Mouse (Mus musculus) lung, postnatal 0 days (tissue): Measurements from ENCODE around the gene Dennd1c. TPM values are rescaled to one million over a fixed set of nuclear protein-coding genes. Genes with fewer than 3 reads are reported as not detected.

Source experiments
- ATAC-seq: fragments of 200-750 bp; cut with Nextera tagmentation; 2 replicates; pipeline ENCODE4 v1.8.0; 2017; ENCODE audit warnings: moderate library complexity
- DNase-seq: peaks from one replicate; pipeline ENCODE4 v3.0.0-alpha.2; 2016; ENCODE audit warnings: low spot score
- H3K27ac ChIP-seq: fragments of 300-500 bp; sonication (generic); 2 replicates; pipeline ENCODE4 v1.5.1; 2014; ENCODE audit warnings: antibody characterized with exemption, mild to moderate bottlenecking, low read length, mixed read lengths
- H3K27me3 ChIP-seq: fragments of 300-500 bp; sonication (generic); replicated peaks from 2 replicates; pipeline ENCODE4 v1.6.1; 2014; ENCODE audit warnings: low read length, mixed read lengths; ENCODE audit not compliant: insufficient read depth
- H3K36me3 ChIP-seq: fragments of 300-500 bp; sonication (generic); 2 replicates; pipeline ENCODE4 v1.6.1; 2014; ENCODE audit warnings: low read length, mixed read lengths; ENCODE audit not compliant: insufficient read depth
- H3K4me1 ChIP-seq: fragments of 300-500 bp; sonication (generic); 2 replicates; pipeline ENCODE4 v1.6.1; 2014; ENCODE audit warnings: antibody characterized with exemption, low read depth, low read length, mixed read lengths; ENCODE audit not compliant: insufficient read depth
- H3K4me2 ChIP-seq: fragments of 300-500 bp; sonication (generic); replicated peaks from 2 replicates; pipeline ENCODE4 v1.6.1; 2014; ENCODE audit warnings: low read depth, mild to moderate bottlenecking, low read length, moderate library complexity, mixed read lengths
- H3K4me3 ChIP-seq: fragments of 300-500 bp; sonication (generic); 2 replicates; pipeline ENCODE4 v1.5.1; 2014; ENCODE audit warnings: low read depth, low read length
- H3K9ac ChIP-seq: fragments of 300-500 bp; sonication (generic); replicated peaks from 2 replicates; pipeline ENCODE4 v1.6.1; 2014; ENCODE audit warnings: low read depth, mild to moderate bottlenecking
- H3K9me3 ChIP-seq: fragments of 300-500 bp; sonication (generic); 2 replicates; pipeline ENCODE4 v1.6.1; 2016; ENCODE audit warnings: low read length, mixed read lengths
- CTCF ChIP-seq: IDR thresholded peaks from 2 replicates; pipeline ENCODE4 v1.5.1; 2016; ENCODE audit warnings: antibody characterized with exemption, mild to moderate bottlenecking
- EP300 ChIP-seq: IDR thresholded peaks from 2 replicates; pipeline ENCODE4 v1.6.1; 2016; ENCODE audit warnings: antibody characterized with exemption, mild to moderate bottlenecking, control low read depth
- WGBS: fragments of 180-500 bp; shearing (Covaris S2); extraction: QIAGEN DNeasy Blood & Tissue Kit; methylation state at CpG from one replicate; pipeline ENCODE4 v1.1.7; 2014; 5-methylcytosine and 5-hydroxymethylcytosine counted together
- polyA plus RNA-seq: library from polyadenylated mRNA; unstranded; fragments of >200 nt; fragmentation: Nextera tagmentation; extraction: Ambion mirVana; gene quantifications from 2 replicates; pipeline ENCODE4 v1.2.1, GENCODE M21; 2015

The Dennd1c gene
- polyA plus RNA-seq, 1 experiment from 2014 or later = 6.0 TPM

DNA sequence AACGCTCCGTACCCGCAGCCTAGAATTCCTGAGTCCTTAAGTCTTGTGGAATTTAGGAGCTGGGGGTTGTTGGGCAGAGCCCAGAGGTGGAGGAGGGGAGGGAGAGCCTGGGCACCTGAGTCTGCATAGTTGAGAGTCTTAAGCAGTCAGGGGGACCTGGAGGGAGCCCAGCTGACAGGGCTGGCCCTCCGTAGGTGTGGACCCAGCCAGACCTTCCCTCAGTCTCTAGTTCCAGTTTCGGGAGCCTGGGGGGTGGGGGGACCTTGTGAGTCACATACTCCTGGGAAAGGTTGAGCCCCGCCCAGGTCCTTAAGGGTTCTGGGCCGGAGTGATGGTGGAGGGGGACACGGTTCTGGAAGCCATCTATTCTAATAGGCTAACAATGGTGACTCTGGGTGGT is 15.3 kb downstream of the Dennd1c start:
- 11% methylated on average over 8 of the region's 8 CpGs for WGBS
- DNase-seq (peak; percentile 64), ATAC-seq (peak; percentile 14)
- no peaks in the 10 kb centered on the region for H3K4me1 ChIP-seq
- peak overlapping the region; percentile 55; the same call in 1 of the 2 replicates for H3K4me3 ChIP-seq
- peaks cover 13% of the 10 kb centered on the region; the same call in 1 of the 2 replicates for H3K27me3 ChIP-seq
- H3K9ac ChIP-seq = no peak overlapping the region
- no peaks in the 10 kb centered on the region for H3K9me3 ChIP-seq
- no peaks in the 10 kb centered on the region for H3K36me3 ChIP-seq
- TF ChIP-seq CTCF (no peak), EP300 (no peak)
- peak overlapping the region; percentile 95 for H3K27ac ChIP-seq
- peak overlapping the region; percentile 54 for H3K4me2 ChIP-seq

DNA sequence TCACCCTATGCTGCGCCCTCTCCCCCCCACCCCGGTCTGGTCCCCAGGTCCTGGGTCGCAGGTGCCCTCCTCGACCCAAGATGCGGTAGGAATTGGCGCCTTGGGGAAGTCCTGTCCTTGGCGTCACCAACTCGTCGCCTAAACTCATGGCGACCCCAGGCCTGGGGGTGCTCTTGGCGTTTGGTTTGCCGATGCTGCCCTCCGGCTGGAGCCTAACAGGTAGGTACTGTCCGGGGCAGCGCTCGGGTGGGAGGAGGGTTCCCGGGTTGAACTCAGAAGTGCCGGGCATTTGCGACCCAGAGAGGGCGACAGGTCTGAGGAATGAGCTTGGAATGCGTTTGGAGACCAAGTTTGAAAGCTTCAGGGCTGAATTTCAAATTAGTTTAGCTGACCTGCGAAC is 15.8 kb downstream of the Dennd1c start:
- Histone ChIP-seq H3K27ac (peak overlapping the region; percentile 95), H3K9ac (peak overlapping the region; percentile 68)

DNA sequence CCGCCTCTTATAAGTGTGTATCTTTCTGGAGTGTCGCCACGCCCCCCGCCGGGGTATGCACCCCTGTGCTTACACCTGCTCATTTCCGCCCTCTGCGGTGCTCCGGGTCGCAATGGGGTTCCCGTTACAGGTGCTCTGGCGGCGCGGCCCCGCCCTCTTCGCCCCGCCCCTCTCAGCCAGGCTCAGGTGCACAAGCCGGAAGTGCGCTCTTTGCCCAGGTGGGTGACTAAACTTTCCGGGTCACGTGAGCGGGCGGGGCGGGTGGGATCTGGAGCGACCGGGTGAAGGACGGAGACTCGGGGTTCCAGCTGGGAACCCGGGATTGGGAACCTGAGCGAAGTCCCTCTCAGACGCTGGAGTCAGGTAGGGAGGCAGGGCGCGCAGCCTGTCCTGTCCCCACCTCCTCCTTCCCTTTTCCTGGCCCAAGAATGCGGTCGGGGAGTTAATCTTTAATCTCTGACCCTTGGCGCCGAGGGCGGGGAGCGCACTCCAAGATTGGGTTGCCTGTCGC is 16.2 kb downstream of the Dennd1c start:
- under 1% methylated on average over 38 of the region's 39 CpGs for WGBS
- no peaks in the 10 kb centered on the region for H3K9me3 ChIP-seq
- no peaks in the 10 kb centered on the region for H3K36me3 ChIP-seq
- DNase-seq (peak; percentile 89), ATAC-seq (peak; percentile 66)
- peak overlapping the region; percentile 54 for H3K4me2 ChIP-seq
- H3K9ac ChIP-seq = peak overlapping the region; percentile 68
- TF ChIP-seq CTCF (peak; percentile 15), EP300 (0 out of 2 replicates have a peak, but pooled peaks have one; percentile 18)
- H3K27me3 ChIP-seq = peaks cover 13% of the 10 kb centered on the region; the same call in 1 of the 2 replicates
- peak overlapping the region; percentile 55 for H3K4me3 ChIP-seq
- peak overlapping the region; percentile 95 for H3K27ac ChIP-seq
- H3K4me1 ChIP-seq = no peaks in the 10 kb centered on the region

More for the DNA sequence above, 15.8 kb downstream of the Dennd1c start:
- DNase-seq (no peak), ATAC-seq (no peak)
- no peaks in the 10 kb centered on the region for H3K36me3 ChIP-seq
- H3K4me3 ChIP-seq = peak overlapping the region; percentile 55
- TF ChIP-seq CTCF (no peak; the same call in 1 of the 2 replicates), EP300 (no peak)
- H3K4me2 ChIP-seq = peak overlapping the region; percentile 54
- H3K4me1 ChIP-seq = no peaks in the 10 kb centered on the region
- no peaks in the 10 kb centered on the region for H3K9me3 ChIP-seq
- peaks cover 13% of the 10 kb centered on the region; the same call in 1 of the 2 replicates for H3K27me3 ChIP-seq
- WGBS = 0% methylated on average over 22 of the region's 22 CpGs

DNA sequence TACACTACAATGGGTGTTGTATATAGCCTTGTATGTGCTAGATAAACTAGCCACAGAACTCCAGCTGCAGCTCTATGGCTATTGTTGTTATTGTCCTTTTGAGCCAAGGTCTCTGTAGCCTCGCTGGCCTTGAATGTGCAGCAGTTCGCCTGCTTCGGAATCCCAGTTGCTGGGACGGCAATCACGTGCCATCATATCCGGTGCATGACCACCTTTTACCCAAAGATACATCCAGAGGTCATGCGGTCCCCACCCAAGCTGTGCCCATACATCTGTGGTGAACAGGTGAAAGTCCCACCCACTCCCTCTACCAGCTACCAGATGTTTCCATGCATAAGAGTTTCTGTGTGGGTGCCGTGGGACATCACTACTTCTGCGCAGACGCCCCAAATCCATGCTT is 17.2 kb downstream of the Dennd1c start:
- H3K4me3 ChIP-seq = peak overlapping the region; percentile 77; the same call in 1 of the 2 replicates
- peak overlapping the region; percentile 98 for H3K4me2 ChIP-seq
- no peak for TF ChIP-seq CTCF
- TF ChIP-seq EP300 = no peak
- ATAC-seq (no peak), DNase-seq (peak; percentile 11)
- H3K9me3 ChIP-seq = no peaks in the 10 kb centered on the region
- peak overlapping the region; percentile 95 for H3K27ac ChIP-seq
- peaks cover 13% of the 10 kb centered on the region; the same call in 1 of the 2 replicates for H3K27me3 ChIP-seq
- 40% methylated on average over 10 of the region's 10 CpGs for WGBS
- no peak overlapping the region for H3K9ac ChIP-seq
- no peaks in the 10 kb centered on the region for H3K36me3 ChIP-seq
- H3K4me1 ChIP-seq = no peaks in the 10 kb centered on the region

DNA sequence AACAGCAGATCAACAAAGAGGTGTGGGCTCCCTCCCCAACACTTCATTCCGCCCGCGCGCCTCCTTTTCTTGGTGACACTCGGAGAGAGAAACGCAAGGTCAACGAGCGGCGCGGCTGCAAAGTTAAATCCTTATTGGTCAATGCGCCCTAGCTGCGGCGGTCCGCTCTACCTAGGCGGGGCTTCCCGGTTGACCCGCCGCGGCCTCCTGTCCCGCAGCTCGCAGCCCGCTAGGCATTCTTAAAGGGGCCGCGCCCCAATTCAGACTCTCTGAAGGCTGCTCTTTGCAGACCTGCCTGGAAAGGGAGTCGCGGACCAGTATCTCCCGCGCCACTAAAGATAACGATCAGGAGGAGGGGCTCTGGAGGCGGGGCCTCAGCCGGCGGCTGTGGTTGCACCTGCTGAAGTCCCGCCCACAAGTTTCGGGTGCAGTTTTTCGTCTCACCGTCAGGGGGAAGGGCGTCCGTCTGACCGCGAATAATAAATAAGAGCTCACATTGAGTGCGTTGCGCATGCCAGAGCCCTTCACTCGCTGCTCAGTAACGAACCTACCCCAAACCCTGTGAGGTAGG is 18.0 kb downstream of the Dennd1c start:
- ATAC-seq = peak; percentile 88
- TF ChIP-seq EP300 = peak; percentile 44; the same call in 1 of the 2 replicates
- TF ChIP-seq CTCF = peak; percentile 77
- WGBS = under 1% methylated on average over 44 of the region's 44 CpGs
- Histone ChIP-seq H3K4me2 (peak overlapping the region; percentile 98), H3K9me3 (no peaks in the 10 kb centered on the region), H3K27ac (peak overlapping the region; percentile 95), H3K9ac (no peak overlapping the region; the same call in 1 of the 2 replicates), H3K27me3 (peaks cover 13% of the 10 kb centered on the region; the same call in 1 of the 2 replicates), H3K4me3 (peak overlapping the region; percentile 77), H3K4me1 (no peaks in the 10 kb centered on the region), H3K36me3 (no peaks in the 10 kb centered on the region)
- peak; percentile 97 for DNase-seq

DNA sequence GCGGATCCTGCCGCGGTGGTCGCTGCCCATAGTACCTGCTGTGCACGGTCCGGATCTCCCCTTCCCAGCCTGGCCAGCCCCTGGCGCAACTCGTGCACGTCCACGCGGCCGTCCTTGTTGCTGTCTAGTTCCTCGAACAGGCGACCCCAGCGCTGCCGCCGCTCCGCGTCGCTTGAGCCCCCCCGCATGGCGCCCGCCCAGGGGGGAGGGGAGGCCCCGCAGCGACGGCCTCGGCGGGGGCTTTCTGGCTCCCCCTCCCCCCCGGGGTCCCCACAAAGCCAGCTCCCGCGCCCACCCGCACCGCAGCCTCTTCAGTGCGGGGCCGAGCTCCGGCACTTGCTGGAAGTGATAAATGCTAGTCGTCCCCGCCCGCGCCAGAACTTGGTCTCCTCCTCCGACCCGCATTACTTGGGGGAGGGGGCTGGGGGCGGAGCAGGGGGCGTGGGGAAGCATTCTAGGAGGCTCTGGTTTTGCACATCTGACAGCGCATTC is 18.8 kb downstream of the Dennd1c start, which contains the start of gene Slc25a23:
Gene Slc25a23, minus strand, starts transcription at position 378 of the 492 bp plus-strand sequence.
- DNase-seq (peak; percentile 74), ATAC-seq (peak; percentile 45)
- TF ChIP-seq CTCF (no peak), EP300 (no peak)
- Histone ChIP-seq H3K27ac (peak within 1 kb of the TSS; percentile 95), H3K9ac (peak within 1 kb of the TSS; percentile 55), H3K4me2 (peak within 1 kb of the TSS; percentile 98), H3K27me3 (peaks cover 13% of the 10 kb centered on the region; the same call in 1 of the 2 replicates), H3K4me3 (peak within 1 kb of the TSS; percentile 77), H3K36me3 (no peaks in the 10 kb centered on the region), H3K9me3 (no peaks in the 10 kb centered on the region), H3K4me1 (no peaks in the 10 kb centered on the region)
- WGBS = 3% methylated on average over 30 of the region's 45 CpGs
